Mouse (Mus musculus) CH12F3 (cell line): ENCODE data around the gene Rftn1.

Source experiments
- in situ Hi-C: fragments of 300-500 bp; cut with MboI; formaldehyde crosslinking; loops from 2 replicates; pipeline ENCODE4 v1.14.3; 2020; ENCODE audit warnings: low sequenced_read_pairs

Rftn1 gene

DNA sequence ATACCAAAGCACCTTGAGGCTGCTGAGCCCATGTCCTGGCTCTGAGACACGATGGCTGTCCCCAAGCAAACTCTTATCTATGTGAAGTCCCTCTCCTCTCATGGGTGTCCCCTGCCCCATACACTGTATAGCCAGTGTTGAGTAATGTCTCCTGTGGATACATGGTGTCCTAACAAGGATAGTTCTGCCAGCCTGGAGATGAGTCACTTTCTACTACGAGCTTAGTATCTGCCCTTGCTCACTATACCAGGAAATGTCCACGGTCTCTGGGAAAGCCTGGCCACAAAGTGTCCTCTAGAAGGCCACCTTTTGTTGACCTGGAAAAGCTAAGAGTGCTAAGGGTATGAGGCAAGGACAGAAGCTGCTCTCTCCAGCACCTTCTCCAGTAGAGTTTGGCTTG, 195.2 kb downstream of the Rftn1 start:
- in situ Hi-C loops, result no loop called here

DNA sequence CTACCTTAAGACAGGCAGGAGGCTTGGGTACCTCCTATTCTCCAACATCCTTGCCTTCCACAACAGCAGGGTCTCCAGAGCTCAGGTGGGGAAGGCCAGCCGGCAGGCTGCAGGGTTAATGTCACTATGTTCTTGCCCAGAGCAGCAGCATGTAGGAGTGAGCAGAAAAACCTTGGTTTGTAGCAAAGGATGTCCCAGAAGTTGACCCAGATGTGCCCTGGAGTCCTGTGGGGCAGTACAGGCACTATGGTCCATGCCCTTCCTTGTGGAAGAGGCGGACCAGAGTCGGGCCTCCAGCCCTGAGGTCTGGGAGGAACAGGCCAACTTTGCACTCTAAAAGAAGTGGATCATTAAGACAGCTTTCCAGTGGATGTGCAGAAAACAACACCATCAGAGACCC, 196.8 kb downstream of the Rftn1 start:
- in situ Hi-C loops, result no loop called here

DNA sequence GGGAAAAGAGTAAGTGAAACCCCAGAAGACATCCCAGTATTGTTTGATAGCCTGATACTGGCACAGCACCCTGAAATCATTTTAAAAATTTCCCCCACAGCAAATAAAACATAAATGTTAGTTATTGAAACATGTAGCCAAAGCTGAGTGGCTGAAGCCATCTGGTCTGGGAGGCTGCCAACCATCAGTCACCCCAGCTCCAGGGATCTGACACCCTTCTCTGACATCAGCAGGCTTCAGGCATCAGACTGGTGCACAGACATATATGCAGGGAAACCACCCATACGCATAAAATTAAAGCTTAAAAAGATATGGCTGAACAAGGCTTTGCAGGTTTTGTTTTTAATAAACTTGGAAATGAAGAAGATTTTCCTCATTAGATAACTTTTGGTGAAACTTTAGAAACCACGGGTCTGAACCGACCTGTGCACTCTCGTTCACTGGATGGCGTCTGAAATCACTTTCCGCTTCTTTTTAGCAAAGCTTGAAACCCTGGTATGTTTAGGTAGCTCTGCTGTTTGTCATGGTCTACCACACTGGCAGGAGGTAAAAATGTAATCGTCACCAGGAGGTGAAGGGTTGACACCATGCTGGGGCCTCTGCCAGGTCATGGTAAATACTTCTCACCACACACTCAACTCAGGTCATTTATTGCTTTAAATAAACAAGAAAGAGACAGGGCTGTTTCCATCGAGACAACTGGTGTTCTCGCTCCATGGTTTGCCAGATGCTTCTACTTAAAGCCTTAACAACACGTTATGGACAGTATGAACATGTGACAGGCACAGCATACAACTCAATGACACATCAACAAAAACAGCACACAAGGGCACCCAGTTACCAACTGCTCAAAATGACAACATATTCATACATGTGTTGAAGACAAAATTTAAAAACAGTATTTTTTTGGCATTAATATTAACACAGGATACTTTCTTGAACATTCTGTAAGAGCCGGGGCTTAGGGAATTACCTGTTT, 197.6 kb downstream of the Rftn1 start:
- in situ Hi-C loops, result no loop called here

DNA sequence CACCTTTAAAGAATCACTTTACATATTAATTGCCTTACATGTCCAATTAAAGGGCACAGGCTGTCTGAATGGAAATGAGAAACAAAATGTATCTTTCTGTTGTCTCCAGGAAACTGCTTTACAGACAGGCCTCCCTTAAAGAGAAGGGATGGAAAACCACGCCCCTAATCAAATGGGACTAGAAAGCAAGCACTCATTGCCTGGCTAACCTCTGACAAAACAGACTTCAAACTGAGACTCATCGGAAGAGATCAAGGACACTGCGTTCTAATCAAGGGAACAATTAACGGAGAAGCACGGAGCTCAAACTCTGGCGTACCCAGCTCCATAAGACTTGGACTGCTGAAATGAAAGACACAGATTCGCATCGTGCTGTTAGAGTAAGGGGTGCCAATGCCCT, 200.9 kb downstream of the Rftn1 start:
- in situ Hi-C loops, result no loop called here

DNA sequence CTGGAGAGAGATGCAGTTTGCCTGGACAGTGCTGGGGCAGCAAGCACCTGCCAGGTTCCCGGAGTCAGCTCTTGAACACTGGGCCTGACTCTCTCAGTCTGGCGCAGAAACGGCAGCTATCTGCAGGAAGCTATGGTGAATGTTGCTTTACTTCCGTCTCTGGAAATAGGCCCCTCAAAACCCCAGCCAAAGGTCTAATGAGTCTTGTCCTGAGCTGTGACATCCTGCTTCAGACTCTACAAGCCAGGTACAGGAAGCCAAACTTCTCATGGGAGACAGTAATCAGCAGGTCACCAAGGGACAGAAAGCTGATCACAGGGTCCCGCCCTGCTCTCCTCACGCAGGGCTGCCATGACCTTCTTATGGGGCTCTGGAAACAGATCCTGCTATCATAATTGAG, 203.4 kb downstream of the Rftn1 start:
- in situ Hi-C loops, result no loop called here

DNA sequence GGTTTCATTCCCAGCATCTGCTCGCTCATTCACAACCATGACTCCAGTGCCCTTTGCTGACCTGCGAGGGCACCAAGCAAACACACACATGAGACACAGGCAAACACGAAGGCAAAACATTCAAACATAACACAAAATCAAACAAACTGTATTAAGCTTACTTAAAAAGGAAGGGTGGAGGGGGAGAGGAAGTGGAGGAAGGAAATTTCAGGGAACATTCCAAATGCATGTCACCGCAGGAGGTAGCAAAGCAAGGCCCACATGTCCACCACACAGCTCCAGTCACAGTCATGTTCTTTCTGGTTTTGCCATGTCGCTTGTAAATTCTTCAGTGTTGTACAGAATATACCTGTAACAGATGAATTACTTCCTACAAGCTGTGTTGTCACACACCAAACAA, 207.0 kb downstream of the Rftn1 start:
- in situ Hi-C loops, result no loop called here

DNA sequence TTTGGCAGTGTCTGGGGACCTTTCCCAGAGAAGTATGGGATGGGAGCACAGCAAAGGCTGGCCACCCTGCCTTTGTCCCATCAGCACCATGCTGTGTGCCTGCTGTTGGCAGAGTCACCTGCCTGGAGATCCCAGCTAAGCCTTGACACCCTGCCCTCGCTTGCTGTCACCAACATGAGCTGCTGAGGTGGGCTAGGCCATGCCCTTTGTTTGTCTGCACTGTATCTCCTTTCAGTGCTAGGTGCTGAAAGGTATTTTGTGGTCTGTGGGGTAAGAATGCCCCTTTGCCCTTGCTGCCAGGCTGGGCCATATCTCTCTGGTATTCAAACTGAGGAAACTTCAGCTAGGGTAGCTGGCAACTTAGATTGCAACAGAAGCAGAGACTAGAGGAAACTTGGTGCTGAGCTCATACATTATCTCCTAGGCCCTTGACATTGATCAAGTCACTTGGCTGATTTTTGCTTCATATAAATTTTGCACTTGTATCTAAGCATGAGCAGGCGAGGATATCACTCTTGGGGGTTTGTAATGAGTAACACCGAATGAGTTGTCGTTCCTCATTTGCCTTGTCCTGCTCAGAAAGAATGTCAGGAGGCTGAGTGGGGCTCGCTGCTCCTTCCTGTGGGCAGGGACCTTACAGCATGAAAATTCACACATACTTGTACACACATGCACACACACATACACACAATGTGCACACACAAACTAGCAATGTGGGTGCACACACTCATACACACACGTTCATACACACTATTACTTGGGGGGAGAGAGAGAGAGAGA, 207.7 kb downstream of the Rftn1 start:
- in situ Hi-C loops, result no loop called here

DNA sequence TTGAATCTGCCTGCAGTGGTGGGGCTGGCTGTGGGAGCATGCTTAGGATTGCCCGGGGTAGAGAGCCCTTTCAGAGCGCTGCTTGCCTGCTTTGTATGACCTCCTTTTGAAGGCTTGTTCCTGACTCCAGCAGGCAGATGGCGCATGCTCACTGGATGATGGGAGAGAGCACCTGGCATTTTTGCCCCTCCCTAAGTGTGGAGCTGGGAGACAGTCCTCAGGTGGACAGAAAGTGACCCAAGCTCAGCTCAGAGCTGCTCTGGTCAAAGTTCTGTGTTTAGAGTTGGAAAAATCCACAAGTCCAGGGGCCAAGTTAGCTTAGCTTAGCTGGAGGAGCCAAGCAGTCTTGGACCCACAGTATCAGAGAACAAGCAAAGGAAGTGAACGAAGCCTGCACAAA, 208.9 kb downstream of the Rftn1 start:
- in situ Hi-C loops, result no loop called here

DNA sequence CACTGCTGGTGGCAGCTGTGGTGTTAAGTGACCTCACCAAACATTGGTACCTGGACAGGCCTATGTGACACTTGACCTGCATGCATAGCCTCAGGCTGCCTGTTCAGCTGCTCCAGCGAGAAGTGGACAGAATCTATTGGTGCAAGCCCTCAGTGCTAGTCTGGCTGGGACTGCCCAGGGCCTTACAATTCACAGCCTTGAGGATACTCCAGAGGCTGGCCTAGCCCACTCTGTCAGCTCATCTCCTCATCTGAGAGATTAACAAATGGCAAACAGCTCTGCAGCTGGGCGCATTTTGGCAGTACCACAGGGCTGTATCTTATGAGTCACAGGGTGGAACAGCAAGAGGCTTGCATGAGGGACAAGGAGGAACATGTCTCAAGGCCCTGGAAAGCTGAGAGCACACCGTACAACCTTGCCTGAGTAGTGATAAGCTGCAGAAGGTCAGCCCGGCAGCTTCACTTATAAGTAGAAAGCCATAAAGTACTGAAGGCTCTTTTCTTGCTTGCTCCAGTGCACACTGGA, 210.7 kb downstream of the Rftn1 start:
- in situ Hi-C loops, result no loop called here

DNA sequence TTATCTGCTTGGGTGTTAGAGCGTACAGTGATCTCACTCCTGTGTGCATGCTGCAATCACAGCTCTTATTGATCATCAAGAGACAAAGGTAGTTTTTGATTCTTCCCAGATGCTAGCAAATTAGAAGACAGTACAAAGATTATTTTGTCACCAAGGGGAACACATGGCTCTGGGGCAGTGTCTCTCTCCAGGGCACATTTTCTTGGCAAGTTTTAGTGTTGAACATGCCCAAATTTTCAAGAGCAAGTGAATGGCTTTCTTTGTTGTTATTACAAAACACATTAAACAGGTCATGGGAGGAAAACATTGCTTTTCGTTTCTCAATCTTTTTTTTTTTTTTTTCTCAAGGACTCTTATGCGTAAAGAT, 213.1 kb downstream of the Rftn1 start:
- in situ Hi-C loops, result no loop called here

DNA sequence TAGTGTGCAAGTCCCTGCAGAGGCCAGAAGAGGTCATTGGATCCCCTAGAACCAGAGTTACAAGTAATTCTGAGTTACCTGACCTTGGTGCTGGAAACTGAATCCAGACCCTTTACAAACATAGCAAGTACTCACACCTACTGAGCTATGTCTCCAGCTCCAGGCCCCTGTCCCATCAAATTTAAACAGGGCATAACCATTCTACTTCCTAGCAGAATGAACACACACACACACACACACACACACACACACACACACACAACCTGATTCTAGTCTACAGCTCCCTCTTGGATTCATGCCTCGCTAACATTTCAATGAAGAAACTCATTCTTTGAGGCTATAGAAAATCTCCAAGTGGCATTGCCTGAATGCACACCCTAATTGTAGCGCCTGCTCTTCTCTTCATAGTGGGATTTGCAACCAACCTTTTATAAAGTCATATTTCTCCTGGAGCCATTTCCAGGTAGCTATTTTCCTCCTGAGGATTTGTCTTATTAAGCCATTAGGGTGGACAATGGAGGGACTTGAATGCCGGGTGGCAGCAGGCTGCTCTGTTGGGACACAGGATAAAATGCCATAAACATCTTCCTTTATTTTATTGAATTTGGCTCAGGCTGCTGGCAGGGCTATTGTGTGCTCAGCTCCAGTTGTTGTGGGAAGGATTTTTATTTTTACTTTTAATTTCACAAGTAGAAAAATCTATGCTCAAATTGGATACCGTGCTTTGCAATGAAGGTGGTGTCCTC, 213.6 kb downstream of the Rftn1 start:
- in situ Hi-C loops, result no loop called here

DNA sequence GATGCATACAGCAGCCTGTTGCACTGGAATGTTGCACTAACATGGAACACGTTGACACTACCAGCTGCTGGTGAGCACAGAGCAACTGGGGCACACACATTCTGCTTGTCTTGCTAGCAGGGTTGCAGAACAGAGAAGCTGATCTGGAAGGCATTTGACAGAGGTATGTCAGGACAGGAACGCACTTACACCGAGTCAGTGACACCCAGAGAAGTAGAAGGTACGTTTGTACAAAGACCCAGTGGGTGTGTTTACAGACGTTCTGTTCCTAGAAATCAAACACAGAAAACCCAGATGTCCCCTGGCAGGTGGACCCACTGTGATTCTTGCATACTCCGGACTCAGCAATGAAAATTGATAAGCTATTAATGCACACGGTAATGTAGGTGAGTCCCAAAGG, 215.0 kb downstream of the Rftn1 start:
- in situ Hi-C loops, result no loop called here

DNA sequence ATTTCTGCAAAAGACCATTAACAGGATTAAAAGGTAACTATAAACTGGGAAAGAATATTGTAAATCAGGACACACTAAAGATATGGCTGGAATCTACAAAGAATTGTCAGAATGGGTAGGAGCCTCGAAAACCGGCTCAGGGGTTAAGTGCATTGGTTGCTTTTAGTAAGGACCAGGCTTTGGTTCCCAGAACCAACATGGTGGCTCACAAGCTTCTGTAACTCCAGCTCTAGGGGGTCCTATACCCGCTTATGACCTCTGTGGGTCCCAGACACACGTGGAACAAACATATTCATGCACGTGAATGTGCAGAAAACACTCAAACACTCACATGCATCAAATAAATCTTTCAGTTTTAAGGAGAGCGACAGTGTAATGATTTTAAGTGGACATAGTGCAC, 215.5 kb downstream of the Rftn1 start:
- in situ Hi-C loops, result loop anchor here (25.0 kb wide), 1 partner anchor 812 kb away; no protein-coding TSS in a partner anchor

DNA sequence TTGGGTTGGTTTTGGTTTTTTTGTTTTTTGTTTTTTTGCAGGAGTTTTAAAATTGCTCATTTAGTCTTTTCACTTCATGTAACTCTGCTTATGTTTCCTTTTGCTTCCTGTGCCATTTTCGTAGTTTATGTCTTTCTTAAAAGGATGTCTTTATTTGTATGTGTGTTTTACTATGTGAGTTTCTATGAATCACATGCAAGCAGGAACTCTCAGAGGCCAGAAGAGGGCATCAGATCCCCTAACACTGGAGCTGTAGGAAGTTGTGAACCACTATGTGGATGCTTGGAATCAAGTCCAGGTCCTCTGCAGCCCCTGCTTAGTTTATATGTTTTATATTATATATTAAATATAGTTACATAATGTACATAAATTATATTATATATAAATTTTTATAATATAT, 218.3 kb downstream of the Rftn1 start:
- in situ Hi-C loops, result loop anchor here (25.0 kb wide), 1 partner anchor 815 kb away; no protein-coding TSS in a partner anchor

DNA sequence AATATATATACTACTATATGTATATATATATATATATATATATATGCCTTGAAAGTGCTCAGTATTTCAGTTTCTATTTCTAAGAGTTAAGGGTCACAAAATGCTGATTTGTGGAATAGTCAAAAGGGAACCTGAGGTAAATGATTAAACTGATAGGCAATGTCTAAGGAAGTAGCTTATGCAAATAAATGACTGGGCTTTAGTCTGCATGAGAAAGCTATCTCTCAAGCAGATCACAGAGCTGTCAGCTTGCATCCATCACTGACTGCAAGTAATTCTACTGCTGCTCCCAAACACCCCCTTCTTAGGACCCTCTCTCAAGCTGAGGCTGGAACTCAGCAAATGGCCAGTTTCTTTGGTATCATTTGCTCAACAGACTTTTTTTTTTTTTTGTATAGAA, 219.4 kb downstream of the Rftn1 start:
- in situ Hi-C loops, result loop anchor here (25.0 kb wide), 1 partner anchor 816 kb away; no protein-coding TSS in a partner anchor

DNA sequence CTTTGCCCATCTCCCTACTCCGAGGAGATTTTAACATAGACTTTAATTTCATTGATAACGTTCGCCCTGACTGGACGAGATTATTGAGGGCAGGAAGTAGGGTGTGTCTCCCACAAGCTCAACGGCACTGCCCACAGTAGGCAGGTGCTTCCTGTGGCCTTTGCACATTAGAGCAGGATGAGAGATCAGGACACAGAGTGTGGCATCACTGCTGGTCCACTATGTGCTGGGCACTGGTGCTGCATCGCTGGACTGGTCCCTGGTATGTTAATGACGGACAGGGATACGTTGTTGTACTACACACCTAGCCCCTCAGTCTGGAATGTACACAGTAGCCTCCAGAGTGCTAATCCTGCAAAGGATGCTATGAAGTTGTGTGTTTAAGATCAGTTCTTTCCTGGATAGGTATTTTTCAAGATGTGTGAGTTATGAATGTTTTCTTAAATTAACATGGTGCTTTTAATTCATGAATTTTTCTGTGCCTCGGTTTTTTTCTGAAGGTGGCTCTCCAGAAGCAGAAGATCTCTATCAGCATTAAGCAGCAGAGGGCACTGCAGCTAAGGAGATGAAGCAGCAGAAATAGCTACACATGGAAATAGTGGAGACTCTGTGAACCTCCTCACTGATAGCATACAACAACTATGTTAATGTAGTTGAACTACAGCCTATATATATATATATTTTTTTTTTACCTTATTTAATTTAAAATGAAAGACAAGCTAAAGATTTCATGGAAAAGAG, 221.8 kb downstream of the Rftn1 start:
- in situ Hi-C loops, result loop anchor here (10.0 to 25.0 kb wide), 2 partner anchors 266 to 819 kb away; no protein-coding TSS in a partner anchor

DNA sequence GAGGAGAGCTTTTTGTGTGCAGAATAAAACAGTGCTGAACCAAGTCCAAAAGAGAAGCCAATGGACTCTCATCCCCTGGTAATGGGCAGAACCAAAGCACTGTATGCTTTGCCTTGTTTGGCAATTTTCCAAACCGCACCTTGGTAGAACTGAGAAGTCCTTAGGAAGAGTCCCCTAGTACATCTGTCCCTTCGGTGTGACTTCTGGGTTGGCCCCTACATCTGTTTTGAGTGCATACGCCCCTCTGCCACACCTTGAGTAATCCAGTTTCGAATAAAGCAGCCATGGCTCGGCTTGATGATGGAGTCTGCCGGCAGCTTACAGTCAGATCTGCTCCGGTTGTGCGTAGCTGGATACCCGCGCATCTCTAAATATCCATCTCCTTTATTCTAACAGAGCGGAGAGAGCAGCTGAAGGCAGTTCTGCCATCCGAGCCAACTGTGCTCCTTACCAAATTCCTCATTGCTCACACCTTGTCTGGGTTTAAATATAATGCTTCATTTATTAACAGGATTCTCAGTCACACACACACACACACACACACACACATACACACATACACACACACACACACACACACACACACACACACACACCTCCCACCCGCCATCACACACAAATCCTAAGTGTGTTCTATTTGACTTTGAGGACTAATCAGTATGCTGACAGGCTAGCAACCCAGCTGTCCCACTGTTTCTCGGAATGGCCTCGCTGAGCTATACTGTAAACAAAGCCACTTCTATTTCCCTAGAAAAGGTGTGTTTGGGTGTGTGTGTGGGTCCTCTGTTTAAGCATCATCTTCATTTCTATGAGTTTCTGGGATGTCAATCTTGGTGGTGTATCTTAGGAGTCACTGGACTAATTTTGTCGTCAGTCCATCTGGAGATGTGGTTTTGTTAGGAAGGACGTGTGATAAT, 224.4 kb downstream of the Rftn1 start:
- in situ Hi-C loops, result loop anchor here (10.0 to 25.0 kb wide), 2 partner anchors 269 to 821 kb away; no protein-coding TSS in a partner anchor

DNA sequence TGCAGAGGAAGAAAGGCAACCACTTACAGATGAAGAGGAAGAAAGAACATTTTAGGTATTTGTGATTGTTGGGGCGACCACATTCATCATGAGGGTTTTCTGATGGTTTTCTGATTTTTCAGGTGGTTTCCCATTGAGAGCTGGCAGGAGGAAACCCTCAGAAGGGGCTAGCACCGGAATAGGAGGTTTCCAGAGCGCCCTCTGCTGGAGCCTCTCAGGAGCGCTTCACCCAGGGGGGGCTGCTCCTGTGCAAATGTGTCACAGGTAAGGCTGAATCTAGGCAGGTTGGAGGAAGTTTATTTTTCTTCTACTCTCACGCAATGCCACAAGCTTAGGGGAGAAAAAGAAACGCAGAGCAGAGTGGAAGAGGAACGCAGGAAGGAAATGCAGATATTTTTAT, 225.4 kb downstream of the Rftn1 start:
- in situ Hi-C loops, result loop anchor here (10.0 to 25.0 kb wide), 2 partner anchors 270 to 822 kb away; no protein-coding TSS in a partner anchor

DNA sequence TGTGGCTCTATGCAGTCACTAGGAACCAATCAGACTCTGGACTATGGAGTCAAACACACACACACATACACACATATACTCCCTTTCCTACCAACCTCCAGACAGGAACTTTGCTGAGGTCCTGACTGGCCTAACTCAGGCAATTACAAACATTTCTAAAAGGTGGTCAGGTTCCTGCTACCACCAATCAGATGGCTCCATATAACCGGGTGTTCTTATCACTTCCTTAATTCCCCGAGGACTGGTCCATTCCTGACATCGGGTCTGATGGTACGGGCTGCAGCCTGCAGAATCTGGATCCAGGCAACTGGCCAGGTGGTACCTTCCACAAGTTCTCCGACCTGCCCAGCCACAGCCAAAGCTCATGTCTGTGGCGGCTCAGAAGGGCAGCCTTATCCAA, 226.0 kb downstream of the Rftn1 start:
- in situ Hi-C loops, result loop anchor here (10.0 to 25.0 kb wide), 2 partner anchors 270 to 823 kb away; no protein-coding TSS in a partner anchor
